Mouse (Mus musculus): ENCODE results near the gene Ssh1. TPM values are rescaled to one million over a fixed set of nuclear protein-coding genes. Genes with fewer than 3 reads are reported as not detected.

The Ssh1 gene
- total and polyA plus RNA-seq, 2 experiments from 2014 or later: 6.8 to 10.0 TPM

DNA sequence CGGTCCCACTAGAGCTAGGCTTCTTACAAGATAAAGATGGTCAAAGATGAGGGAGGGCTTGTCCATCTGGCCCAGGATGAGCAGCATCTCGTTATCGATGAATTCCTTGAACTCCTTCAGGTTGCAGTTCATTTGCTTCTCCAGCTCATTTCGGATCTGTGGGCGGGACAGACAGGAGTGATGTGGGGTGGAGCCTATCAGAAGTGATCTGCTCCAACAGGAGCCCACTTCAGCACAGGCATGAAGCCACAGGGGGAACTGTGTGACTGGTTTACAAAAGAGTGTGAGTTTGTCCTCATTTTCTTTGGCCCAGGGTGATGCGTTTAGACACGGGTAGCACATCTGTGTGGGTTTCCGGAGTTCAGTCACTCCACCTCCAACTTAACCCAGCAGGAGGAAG is 38.0 kb downstream of the Ssh1 start:
- H3K36me3 ChIP-seq (replicated peaks; ENCODE audit: control insufficient read depth, insufficient read depth, low read length): peaks cover 34% of the 10 kb centered on the region
- H3K9ac ChIP-seq (replicated peaks; ENCODE audit: low read depth, low read length): no peak overlapping the region
- peaks cover 15% of the 10 kb centered on the region for H3K4me1 ChIP-seq (ENCODE audit: control insufficient read depth, insufficient read depth)
- no peak for ATAC-seq (ENCODE audit: insufficient read depth, low read depth)
- no peak overlapping the region for H3K27ac ChIP-seq (ENCODE audit: low read depth)
- 71% methylated on average over 8 of the region's 8 CpGs for WGBS
- TF ChIP-seq EP300 (IDR thresholded peaks at IDR 0.05; ENCODE audit: low read depth): no peak
- TF ChIP-seq CTCF (IDR thresholded peaks at IDR 0.05; ENCODE audit: low read depth): no peak
- no peak overlapping the region for H3K4me2 ChIP-seq (ENCODE audit: low read depth, low read length)
- H3K27me3 ChIP-seq (ENCODE audit: control insufficient read depth, insufficient read depth, low read length): no peaks in the 10 kb centered on the region
- H3K9me3 ChIP-seq (replicated peaks; ENCODE audit: control insufficient read depth, low read length): no peaks in the 10 kb centered on the region
- H3K4me3 ChIP-seq (ENCODE audit: low read depth, low read length): no peak overlapping the region
- no peak for DNase-seq (ENCODE audit: low spot score)

DNA sequence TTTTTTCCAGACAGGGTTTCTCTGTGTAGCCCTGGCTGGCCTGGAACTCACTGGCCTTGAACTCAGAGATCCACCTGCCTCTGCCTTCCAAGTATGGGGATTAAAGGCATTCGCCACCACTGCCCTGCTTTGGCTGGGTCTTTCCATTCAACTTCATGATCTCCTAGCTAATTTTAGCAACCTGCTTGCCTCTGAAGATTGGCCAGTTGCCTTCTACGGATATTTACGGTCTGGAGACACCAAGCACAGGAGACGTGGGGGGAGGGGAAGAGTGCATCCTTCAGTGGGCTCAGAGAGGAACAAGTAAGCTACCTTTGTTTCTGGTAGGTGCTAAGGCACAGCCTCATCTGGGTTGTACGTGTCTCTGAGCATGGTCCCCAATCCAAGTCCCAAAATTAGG is 38.4 kb downstream of the Ssh1 start:
- no peak for ATAC-seq (ENCODE audit: insufficient read depth, low read depth)
- no peaks in the 10 kb centered on the region for H3K27me3 ChIP-seq (ENCODE audit: control insufficient read depth, insufficient read depth, low read length)
- peak overlapping the region; percentile 7; the same call in 1 of the 2 replicates for H3K27ac ChIP-seq (ENCODE audit: low read depth)
- WGBS: 40% methylated on average over 5 of the region's 5 CpGs
- peaks cover 34% of the 10 kb centered on the region for H3K36me3 ChIP-seq (replicated peaks; ENCODE audit: control insufficient read depth, insufficient read depth, low read length)
- H3K9ac ChIP-seq (replicated peaks; ENCODE audit: low read depth, low read length): no peak overlapping the region
- TF ChIP-seq CTCF (IDR thresholded peaks at IDR 0.05; ENCODE audit: low read depth) (no peak), EP300 (IDR thresholded peaks at IDR 0.05; ENCODE audit: low read depth) (no peak)
- H3K4me2 ChIP-seq (ENCODE audit: low read depth, low read length): no peak overlapping the region
- H3K4me3 ChIP-seq (ENCODE audit: low read depth, low read length): no peak overlapping the region
- DNase-seq (ENCODE audit: low spot score): no peak
- no peaks in the 10 kb centered on the region for H3K9me3 ChIP-seq (replicated peaks; ENCODE audit: control insufficient read depth, low read length)
- H3K4me1 ChIP-seq (ENCODE audit: control insufficient read depth, insufficient read depth): peaks cover 15% of the 10 kb centered on the region

DNA sequence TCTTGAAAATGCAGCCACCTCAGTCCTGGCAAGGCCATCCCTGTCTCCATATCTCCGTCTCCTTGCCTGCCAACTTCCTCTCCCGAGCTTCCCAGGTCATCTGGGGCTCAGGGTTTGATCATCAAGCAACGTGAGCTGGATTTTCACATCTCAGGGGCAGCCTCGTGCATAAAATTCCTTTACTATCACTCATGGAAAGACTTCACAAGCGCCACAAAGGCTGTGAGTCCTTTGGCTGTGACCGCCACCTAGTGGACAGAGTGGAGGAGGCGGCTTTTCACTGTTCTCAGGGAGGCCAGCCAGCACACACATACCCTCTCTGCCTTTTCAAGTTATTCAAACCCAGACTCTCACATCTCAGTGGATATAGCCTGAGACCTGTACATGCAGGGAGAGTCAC is 39.3 kb downstream of the Ssh1 start:
- Histone ChIP-seq H3K9me3 (replicated peaks; ENCODE audit: control insufficient read depth, low read length) (no peaks in the 10 kb centered on the region), H3K4me3 (ENCODE audit: low read depth, low read length) (no peak overlapping the region), H3K36me3 (replicated peaks; ENCODE audit: control insufficient read depth, insufficient read depth, low read length) (peaks cover 43% of the 10 kb centered on the region), H3K4me1 (ENCODE audit: control insufficient read depth, insufficient read depth) (peaks cover 15% of the 10 kb centered on the region), H3K9ac (replicated peaks; ENCODE audit: low read depth, low read length) (no peak overlapping the region), H3K27ac (ENCODE audit: low read depth) (peak overlapping the region; percentile 76), H3K4me2 (ENCODE audit: low read depth, low read length) (no peak overlapping the region), H3K27me3 (ENCODE audit: control insufficient read depth, insufficient read depth, low read length) (no peaks in the 10 kb centered on the region)
- peak; percentile 78 for ATAC-seq (ENCODE audit: insufficient read depth, low read depth)
- peak; percentile 66; the same call in 1 of the 2 replicates for TF ChIP-seq EP300 (IDR thresholded peaks at IDR 0.05; ENCODE audit: low read depth)
- TF ChIP-seq CTCF (IDR thresholded peaks at IDR 0.05; ENCODE audit: low read depth): peak; percentile 98
- peak; percentile 89 for DNase-seq (ENCODE audit: low spot score)
- 2% methylated on average over 7 of the region's 7 CpGs for WGBS

DNA sequence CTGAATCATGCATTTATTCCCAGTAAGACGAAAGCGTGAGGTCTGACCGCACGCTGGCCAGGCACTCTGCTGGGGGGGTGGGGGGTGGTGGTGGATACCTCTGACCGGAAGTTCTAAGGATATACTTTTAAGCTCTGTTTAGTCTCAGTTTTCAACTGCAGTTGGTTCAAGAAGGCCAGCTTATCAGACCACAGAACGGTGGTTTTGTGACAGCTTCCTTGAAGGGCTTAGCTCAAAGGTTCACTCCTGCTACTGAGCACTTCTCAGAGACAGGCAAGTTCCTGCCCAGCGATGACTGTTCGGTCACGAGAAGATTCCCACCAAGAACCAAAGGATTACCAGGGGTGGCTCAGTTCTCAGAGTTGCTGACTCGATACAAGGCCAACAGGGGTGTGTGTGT is 41.2 kb downstream of the Ssh1 start:
- no peak for TF ChIP-seq EP300 (IDR thresholded peaks at IDR 0.05; ENCODE audit: low read depth)
- no peak for TF ChIP-seq CTCF (IDR thresholded peaks at IDR 0.05; ENCODE audit: low read depth)
- H3K36me3 ChIP-seq (replicated peaks; ENCODE audit: control insufficient read depth, insufficient read depth, low read length): peaks cover 44% of the 10 kb centered on the region
- peaks cover 15% of the 10 kb centered on the region for H3K4me1 ChIP-seq (ENCODE audit: control insufficient read depth, insufficient read depth)

DNA sequence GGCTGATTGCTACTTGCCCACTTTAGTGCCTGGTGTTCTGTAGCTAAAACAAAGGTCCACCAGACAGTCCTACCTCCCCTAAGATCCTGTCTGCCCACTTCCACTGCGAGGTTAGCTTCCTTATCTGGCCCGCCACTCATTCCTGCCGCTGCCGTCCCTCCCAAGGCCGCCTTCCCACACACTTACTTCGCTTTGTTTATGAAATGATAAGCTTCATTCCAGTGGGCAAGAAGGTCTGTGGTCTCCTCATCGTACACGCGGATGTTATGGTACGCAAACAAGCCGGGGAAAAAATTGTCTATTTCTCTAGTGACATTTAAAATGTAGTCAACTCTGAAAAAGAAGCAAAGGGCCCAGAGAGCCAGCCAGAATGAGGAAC is 42.0 kb downstream of the Ssh1 start:
- H3K4me1 ChIP-seq (ENCODE audit: control insufficient read depth, insufficient read depth): peaks cover 15% of the 10 kb centered on the region
- no peaks in the 10 kb centered on the region for H3K27me3 ChIP-seq (ENCODE audit: control insufficient read depth, insufficient read depth, low read length)
- peaks cover 51% of the 10 kb centered on the region for H3K36me3 ChIP-seq (replicated peaks; ENCODE audit: control insufficient read depth, insufficient read depth, low read length)

More for the DNA sequence above, 41.2 kb downstream of the Ssh1 start:
- no peak overlapping the region for H3K4me3 ChIP-seq (ENCODE audit: low read depth, low read length)
- H3K4me2 ChIP-seq (ENCODE audit: low read depth, low read length): no peak overlapping the region
- ATAC-seq (ENCODE audit: insufficient read depth, low read depth): no peak
- DNase-seq (ENCODE audit: low spot score): no peak
- H3K27me3 ChIP-seq (ENCODE audit: control insufficient read depth, insufficient read depth, low read length): no peaks in the 10 kb centered on the region
- H3K27ac ChIP-seq (ENCODE audit: low read depth): peak overlapping the region; percentile 53; the same call in 1 of the 2 replicates
- no peaks in the 10 kb centered on the region for H3K9me3 ChIP-seq (replicated peaks; ENCODE audit: control insufficient read depth, low read length)
- 54% methylated on average over 10 of the region's 10 CpGs for WGBS
- H3K9ac ChIP-seq (replicated peaks; ENCODE audit: low read depth, low read length): no peak overlapping the region; the same call in 1 of the 2 replicates

More for the DNA sequence above, 42.0 kb downstream of the Ssh1 start:
- Histone ChIP-seq H3K27ac (ENCODE audit: low read depth) (peak overlapping the region; percentile 53), H3K4me3 (ENCODE audit: low read depth, low read length) (no peak overlapping the region), H3K4me2 (ENCODE audit: low read depth, low read length) (no peak overlapping the region), H3K9ac (replicated peaks; ENCODE audit: low read depth, low read length) (peak overlapping the region; percentile 28; the same call in 1 of the 2 replicates), H3K9me3 (replicated peaks; ENCODE audit: control insufficient read depth, low read length) (no peaks in the 10 kb centered on the region)
- no peak for TF ChIP-seq EP300 (IDR thresholded peaks at IDR 0.05; ENCODE audit: low read depth)
- TF ChIP-seq CTCF (IDR thresholded peaks at IDR 0.05; ENCODE audit: low read depth): no peak
- DNase-seq (ENCODE audit: low spot score): no peak
- WGBS: 17% methylated on average over 11 of the region's 11 CpGs
- ATAC-seq (ENCODE audit: insufficient read depth, low read depth): no peak
